Mouse (Mus musculus) erythroid progenitor cell, adult 5-6 weeks (primary cell): ENCODE measurements around the gene Dab2. TPM values are rescaled to one million over a fixed set of nuclear protein-coding genes. Genes with fewer than 3 reads are reported as not detected.

Experiments
- ATAC-seq: replicated peaks from 2 replicates; pipeline ENCODE4 v1.8.0; 2016; ENCODE audit warnings: moderate number of reproducible peaks, mild to moderate bottlenecking, moderate TSS enrichment, inconsistent platforms; ENCODE audit not compliant: poor library complexity, low FRiP score, severe bottlenecking
- total RNA-seq, 2 experiments: library from RNA; stranded (forward) in 1 of 2; stranded (reverse) in 1 of 2; fragments of 150-400 nt in 1 of 2; fragments of 186-747, 209-891 nt in 1 of 2; gene quantifications; 2 replicates each; pipeline versions ENCODE4 v1.2.3 to v1.2.4; 2015 to 2017; ENCODE audit warnings: low replicate concordance in 2 of 2

Gene Dab2
- total RNA-seq, 2 experiments from 2014 or later = 5.4 TPM; not detected in 1

DNA sequence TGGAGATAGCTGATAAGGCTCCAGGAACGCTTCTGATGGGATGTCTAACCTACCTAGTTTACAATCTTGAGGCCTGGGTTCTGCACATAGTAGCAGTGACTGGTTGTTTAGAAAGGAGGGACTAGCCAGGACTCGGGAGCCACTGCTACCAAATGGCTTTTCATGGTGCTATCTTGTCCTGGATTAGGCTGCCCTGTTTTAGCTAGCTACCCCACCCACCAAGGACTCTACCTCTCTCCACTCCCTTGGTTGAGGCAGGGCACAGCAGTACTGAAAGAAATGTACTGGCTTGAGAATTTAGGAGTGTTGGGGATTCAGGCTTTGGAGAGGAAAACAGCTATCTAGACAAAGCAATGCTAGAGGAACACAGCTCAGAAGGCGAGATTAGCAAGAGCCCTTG lies 88.6 kb downstream of the Dab2 start:
- ATAC-seq = no peak

DNA sequence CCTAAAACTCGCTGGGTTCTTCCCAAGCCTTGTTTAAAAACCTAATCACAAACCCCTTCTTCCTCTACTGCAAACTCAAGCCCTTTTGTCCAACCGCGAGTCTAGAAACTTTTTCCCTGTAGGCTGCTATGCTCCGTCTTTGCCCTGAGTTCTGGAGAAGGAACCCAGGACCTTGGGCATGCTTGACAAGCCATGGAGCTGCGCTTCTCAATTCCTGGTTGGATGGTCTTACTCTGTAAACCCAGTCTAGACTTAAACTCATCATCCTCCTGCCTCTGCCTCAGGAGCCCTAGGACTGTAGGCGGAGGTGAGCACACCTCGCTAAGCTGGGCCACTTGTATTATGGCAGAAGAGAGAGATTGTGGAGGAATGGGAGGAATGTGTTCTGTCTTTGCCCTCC lies 89.0 kb downstream of the Dab2 start:
- ATAC-seq = no peak

DNA sequence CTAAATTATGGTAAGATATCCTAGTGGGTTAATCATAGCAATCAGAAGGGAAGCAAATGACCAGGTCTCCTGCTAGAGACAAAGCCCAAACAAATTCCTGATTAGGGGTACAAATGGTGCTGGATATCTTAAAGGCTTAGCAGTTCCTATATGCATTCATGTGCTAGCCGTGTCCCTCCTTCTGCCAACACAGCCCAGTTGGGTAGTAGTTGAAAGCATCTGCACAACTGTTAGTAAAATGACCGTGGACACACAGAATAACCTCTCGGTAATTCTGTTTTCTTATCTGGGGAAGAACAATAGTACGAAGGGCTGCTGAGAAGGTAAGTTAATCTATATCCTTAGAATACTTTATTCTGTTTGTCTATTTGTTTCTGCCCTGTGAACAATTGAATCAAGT lies 90.5 kb downstream of the Dab2 start:
- ATAC-seq = no peak

DNA sequence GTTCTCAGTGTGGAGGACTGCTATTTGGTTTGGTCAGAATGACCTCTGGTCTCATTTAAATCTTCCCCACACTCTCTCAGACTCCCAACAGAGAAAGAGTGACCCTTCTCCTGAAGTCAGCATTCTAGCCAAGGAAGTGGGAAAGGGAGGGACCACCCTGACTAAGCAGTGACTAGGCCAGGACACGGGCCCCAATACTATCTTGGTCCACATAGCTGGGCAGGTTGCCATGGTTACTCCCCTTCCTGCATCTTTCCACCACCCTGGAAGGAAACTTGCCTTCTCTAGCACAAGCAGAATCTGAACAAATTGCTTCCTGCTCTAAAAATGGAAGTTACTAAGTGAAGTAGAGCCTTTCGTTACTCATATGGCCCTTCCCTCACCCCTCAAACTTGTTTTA lies 91.1 kb downstream of the Dab2 start:
- ATAC-seq = no peak

DNA sequence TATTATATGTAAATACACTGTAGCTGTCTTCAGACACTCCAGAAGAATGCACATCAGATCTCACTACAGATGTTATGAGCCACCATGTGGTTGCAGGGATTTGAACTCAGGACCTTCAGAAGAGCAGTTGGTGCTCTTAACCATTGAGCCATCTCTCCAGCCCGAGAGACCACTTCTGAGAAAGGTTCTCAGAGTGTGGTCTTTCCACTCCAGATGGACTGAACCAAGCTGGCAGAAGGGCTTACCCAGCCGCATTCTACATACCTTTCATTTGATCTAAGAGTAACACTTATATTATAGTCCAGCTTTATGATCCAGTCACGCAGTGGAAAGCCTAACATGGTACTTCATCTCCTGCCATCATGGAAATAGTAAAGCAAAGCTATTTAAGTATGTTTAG lies 92.3 kb downstream of the Dab2 start:
- no peak for ATAC-seq

DNA sequence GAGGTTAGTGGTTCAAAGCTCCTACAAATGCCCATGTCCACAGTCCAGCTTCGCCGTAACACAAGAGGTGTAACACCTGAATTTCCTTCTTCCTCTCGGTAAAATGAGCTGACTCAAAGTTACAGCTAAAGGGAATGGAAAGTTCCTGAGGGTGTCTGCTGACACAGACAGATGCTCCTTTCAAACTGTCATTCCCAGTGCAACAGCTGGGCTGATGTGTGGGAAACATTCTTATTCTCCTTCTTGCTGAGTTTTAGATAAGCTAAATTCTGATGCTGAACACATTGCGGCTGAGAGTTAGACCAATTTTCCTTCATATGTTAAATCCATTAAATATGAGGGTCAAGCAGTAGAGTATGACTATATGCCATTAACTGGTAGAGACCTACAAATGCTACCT lies 94.0 kb downstream of the Dab2 start:
- ATAC-seq = no peak

DNA sequence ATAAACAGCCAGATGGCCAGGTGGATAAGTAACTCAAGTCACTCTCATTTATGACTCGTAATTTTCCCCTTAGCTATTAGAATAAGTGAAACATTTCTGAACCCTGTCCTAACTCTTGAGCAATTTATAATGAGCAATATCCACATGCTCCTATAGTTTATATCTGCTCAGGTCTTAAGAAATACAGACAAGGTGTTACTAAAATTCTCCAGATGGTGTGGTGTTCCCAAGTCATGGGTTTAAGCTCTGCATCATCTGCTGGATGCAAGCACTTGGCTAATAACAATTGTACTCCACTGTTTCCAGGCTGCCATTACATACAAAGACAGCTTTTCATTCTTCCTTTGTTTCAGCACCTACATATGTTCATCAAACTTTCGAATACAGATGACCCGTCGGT lies 98.6 kb downstream of the Dab2 start:
- no peak for ATAC-seq

DNA sequence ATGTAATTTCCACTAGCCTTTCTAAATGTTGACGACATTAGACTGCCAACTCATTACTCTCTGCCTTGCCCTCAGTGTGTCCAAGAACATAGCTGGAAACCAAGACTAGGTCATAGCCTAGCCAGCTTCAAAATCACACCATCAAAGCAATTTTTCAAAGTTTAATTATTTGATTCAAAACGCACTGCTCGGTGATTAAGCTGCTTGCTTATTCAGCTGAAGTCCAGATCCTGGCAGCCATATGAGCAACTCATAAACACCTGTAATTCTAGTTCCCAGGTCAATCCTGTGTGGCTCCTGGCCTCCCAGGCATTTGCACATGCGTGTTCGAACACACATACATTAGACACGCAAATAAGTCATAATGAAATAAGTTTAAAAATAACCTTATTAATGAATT lies 99.3 kb downstream of the Dab2 start:
- no peak for ATAC-seq

DNA sequence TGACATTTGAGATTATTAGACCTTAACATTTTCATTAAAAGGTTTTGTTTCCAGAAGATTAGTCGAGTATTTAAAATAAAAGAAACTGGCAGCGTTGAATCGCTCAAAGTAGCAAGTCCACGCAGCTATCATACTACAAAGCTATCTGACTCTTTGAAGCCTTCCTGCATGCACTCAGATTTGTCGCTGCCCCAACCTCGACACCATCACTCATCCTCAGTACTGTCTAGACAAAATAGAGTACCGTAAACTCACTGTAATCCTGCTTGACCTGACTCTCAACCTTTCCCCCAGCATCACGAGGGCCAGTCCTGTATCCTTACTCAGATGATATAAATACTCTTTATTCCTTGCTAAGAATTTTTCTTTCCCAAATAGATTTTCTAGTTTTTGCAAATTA lies 100.5 kb downstream of the Dab2 start:
- ATAC-seq = no peak

DNA sequence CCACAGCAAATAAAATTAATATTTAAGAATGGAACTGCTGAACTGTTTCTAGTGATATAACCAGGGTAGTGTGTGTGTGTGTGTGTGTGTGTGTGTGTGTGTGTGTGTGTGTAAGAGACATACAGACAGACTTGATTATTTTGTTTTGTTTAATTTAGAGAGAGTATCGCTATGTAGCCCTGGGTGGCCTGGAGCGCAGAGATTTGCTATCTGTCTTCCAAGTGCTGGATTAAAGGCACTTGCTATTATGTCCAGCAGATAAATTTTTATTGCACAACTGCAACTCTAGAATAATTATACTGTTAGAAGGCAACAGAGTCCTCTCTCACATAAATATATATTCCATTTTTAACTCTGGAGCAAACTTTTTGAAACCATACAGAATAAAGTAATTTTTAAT lies 102.8 kb downstream of the Dab2 start:
- ATAC-seq = no peak

DNA sequence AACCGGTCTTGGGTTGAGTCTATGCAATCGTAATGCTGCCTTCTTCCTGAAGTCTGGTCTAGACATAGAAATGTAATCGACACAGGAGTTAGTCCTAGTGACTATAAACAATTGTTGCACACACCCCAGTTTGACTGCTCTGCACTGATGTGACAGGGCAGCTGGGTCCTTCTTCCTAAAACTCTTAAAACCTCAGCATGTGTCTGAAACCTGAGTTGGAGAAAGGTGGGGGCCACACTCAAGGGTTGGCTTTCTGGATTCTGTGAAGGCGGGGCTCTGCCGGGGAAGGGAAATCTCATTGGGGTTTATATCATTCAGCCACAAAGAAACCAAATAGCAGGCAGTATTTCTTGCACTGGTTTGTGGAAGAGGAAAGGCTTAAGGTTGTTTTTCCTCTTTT lies 104.6 kb downstream of the Dab2 start:
- no peak for ATAC-seq

DNA sequence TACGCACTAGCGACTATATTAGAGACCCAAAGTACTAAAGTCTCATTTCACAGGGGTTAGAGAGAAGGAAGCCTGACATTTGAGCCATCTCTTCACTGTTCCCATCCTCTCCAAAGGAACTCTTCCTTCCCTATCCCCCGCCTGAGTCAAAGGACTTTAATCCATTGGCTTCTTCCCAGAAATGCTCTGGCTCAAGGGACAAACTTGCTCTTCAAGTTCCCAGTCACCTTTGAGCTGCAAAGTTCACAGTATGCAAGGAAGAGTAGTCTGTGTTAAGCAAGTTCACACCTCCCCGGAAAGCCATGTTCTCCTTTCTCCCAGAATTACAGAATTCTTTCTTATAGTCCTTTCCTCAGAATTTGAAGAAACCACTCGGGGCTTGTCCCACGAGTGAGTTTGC lies 107.2 kb downstream of the Dab2 start:
- no peak for ATAC-seq

DNA sequence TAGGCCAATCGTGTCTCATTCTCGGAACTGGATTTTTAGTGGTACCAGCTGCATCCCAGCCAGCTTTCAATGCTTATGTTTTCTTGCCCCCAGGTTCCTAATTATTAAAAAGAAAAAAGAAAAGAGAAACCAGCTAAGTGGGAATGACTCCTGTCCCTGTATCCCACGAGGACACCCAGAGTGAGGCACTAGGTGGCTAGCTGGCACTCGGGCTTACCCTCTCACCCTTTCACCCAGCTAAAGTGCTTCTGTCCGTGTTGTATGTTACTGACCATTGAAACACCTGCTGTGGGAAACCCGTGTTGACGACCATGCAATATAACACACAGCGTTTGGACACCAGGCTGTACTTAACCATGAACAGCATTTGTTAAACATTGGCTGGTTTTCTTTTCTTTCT lies 109.4 kb downstream of the Dab2 start:
- ATAC-seq = no peak

DNA sequence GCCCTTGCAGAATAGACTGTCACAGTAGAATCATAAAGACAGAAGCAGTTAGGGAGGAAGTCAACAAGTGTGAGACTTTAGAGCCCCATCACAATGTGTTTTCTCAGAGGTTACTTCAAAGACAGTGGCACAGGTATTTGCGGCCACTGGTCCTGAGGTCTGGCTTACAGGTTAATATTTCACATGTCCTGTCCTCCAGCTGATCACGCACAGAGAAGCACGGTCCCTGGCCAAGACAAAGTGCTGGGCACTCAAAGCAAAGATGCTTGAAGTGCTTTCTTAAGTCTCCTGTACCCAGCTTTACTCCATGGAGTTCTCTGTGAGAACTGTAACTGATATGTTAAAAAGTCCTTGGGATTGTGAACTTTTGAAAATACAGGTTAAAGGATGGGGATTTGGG lies 110.6 kb downstream of the Dab2 start:
- ATAC-seq = no peak

DNA sequence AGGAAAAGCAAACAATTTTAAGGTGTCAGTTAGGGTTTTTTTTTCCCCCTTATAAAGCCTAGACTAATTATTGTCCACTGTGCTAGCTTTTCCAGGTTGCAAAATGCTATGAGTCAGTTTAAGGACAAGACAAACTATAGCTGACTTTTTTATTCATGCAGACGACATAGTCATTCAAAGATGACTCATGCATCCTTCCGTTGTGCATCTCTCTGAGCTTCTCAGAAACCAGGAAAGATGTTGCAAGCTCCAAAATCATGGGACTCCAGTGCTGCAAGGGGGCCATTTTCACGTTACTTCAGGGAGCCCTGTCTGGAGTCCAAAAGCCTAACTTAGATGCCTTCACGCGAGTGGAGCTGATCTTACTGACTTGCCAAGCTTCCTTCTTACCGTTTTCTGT lies 111.7 kb downstream of the Dab2 start:
- ATAC-seq = no peak

DNA sequence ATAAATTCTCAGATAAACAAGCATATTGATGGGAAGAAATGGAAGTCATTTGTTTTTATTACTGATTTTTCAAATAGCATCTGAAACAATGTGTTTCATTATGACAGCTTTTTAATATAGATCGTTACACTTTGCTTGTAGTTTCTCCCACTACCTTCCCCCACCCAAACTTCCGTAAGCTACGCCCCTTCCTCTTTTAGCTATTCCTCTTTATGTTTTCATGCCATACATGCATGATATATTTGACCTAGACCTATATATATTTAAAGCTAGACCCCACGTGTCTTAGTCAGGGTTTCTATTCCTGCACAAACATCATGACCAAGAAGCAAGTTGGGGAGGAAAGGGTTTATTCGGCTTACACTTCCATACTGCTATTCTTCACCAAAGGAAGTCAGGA lies 115.7 kb downstream of the Dab2 start:
- no peak for ATAC-seq

DNA sequence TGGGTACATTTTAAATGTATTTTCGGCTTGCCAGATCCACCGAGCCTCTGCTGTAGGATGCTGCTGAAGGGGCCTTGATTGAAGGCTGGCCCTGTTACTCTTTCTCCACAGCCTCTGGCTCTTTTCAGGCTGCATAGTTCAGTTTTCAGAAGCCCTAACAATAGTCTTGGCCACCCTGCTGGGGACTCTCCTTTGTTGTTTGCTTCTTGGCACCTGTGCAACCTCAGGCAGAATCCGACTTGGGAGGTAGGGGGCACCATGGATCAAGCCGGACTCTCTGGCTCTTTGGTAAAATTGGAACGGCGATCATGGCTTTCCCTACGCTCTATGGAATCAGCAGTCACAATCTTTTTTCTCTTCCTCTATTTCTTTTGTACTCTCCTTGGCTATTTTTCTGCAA lies 132.2 kb downstream of the Dab2 start:
- ATAC-seq = no peak

DNA sequence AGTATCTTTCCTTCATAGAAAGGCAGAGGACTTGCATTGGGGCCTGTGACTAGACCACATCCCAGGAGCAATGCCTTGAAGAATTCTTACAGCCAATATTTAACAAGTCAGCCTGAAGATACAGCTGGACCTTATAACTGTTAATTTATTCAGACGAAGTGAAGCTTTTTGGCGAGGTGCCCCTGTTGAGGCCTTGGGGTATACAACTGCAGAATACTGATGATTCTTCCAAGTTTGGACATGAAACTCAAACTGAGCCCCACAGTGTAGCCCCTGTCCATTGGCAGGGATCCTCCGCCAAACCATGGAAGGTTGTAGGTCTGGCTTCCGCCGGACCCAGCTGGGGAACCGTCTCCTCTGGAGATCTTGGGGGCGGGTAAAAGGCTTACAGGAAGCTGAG lies 132.8 kb downstream of the Dab2 start:
- ATAC-seq = no peak

DNA sequence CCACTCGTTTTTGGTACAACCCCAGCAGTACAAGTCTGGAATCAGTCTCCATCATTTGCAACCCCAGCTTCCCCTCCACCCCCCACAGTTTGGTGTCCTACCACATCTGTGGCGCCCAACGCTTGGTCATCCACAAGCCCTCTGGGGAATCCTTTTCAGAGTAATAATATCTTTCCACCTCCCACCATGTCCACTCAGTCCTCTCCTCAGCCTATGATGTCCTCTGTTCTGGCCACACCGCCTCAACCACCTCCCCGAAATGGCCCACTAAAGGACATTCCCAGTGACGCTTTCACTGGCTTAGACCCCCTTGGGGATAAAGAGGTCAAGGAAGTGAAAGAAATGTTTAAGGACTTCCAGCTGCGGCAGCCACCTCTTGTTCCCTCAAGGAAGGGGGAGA lies 135.7 kb downstream of the Dab2 start:
- ATAC-seq = no peak

DNA sequence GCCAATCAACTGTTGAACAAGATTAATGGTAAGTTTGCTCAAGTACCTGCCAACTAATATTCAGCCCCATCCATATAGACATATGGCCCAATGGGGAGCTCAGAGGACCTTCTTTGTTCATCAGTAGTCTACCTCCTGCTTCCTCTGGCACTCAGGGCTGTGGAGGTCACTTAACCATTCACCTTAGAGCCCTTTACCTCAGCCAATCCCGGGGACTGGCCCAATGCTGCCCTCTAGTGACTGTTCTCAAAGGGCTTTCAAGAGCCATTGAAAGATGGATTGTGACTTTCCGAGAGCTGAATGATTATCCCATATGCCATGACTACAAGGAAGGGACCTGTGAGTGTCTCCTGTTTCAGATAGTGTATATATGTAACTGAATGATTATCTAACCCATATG lies 136.2 kb downstream of the Dab2 start:
- ATAC-seq = no peak

DNA sequence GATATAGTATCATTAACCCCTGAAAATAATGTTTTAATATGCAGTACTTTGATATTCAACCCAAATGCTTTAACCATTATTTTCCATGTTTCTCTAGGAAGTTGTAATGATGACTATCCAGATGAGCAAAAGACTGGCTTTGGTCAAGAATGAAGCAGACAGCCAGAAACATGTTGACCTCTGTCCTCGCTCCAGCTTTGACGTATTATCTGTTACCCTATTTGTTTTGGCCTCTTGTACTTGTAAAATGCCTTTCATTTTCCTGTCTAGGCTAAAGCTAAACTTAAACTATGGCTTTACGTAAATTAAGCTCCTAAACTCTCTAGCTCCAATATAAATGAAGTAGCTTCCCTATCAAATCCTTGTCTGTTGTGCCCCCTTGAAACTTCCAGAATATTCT lies 139.1 kb downstream of the Dab2 start:
- ATAC-seq = no peak

DNA sequence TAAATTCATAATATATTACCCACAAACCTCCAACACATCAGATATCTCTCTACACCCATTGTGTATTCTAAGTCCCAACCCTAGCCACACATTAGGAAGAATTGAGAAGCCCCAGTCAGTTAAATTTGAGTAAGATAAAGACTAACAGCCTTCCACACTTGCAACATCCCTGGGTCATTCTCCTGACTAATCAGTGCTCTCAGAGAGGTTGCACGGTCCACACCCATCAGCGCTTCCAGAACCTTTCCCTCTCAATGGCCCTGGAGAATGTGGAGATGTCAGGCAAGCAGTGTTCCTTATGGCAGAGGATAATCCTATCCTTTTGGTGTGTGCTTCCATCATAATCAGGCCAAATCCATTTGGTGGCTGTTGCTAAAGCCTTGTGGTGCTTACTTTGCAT lies 144.9 kb downstream of the Dab2 start:
- ATAC-seq = no peak

DNA sequence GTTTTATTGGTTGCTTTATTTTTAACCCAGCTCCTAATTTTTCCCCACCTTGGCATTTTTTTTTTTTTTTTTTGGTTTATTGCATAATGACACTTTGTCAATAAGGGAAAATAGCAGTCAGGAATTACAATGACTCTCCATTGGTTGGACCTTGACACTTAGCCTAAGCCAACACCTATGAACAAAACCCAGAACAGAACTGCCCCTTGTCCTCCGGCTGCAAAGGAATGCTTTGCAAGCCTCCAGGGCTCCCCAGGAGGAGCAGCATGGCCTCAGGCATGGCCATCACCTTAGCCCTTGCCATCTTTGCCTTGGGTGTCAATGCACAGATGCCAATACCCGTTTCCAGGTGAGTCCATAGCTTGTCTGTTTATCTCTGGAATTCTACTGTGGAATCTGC lies 145.5 kb downstream of the Dab2 start, which contains the start of gene C9:
Gene C9, plus strand, starts transcription at position 193 of the 400 bp plus-strand sequence.
- ATAC-seq = no peak
